Mouse (Mus musculus): ENCODE data around the gene Prf1. TPM values are rescaled to one million over a fixed set of nuclear protein-coding genes. Genes with fewer than 3 reads are reported as not detected.

Prf1 gene
- polyA plus RNA-seq, 1 experiment = not detected

DNA sequence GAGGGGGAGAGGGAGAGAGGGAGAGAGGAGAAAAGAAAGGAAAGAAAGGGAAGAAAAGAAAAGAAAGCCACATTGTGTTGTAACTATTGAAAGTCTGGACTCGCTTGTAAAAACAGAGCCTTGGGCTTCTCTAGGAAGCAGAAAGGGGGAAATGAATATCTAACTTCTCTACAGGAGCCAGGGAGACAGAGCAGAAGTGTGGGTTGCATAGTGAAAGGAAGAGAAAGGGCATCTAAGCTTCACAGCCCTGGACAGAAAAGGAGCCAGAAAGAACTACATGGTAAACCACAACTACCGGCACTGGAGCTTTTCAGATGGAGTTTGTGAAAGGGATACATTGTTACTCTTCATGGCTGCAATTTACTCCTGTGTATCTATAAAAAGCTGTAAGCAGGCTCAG is 7.2 kb upstream of the Prf1 start:
- Histone ChIP-seq H3K79me3 (ENCODE audit: low read depth) (no peaks in the 10 kb centered on the region), H3K79me2 (ENCODE audit: control insufficient read depth, insufficient read depth) (no peaks in the 10 kb centered on the region), H3ac (ENCODE audit: control insufficient read depth, insufficient read length, low read depth) (no peak overlapping the region), H3K4me3 (ENCODE audit: insufficient read depth, poor library complexity, severe bottlenecking) (no peak overlapping the region), H3K27me3 (ENCODE audit: control insufficient read depth, insufficient read depth, insufficient read length) (no peaks in the 10 kb centered on the region), H3K36me3 (ENCODE audit: control insufficient read depth, insufficient read depth) (no peaks in the 10 kb centered on the region)
- TF ChIP-seq MYOG (IDR thresholded peaks at IDR 0.05; ENCODE audit: control insufficient read depth, extremely low read depth, insufficient read length) (no peak), CTCF (IDR thresholded peaks at IDR 0.05; ENCODE audit: control insufficient read depth, insufficient read depth, insufficient read length) (no peak), CEBPB (IDR thresholded peaks at IDR 0.05; ENCODE audit: low read depth) (no peak), MYOD1 (IDR thresholded peaks at IDR 0.05; ENCODE audit: control insufficient read depth, insufficient read length, low read depth) (no peak), FOSL1 (IDR thresholded peaks at IDR 0.05; ENCODE audit: insufficient read depth, low read length, poor library complexity, severe bottlenecking) (no peak), USF1 (IDR thresholded peaks at IDR 0.05; ENCODE audit: low read depth) (no peak), MAX (IDR thresholded peaks at IDR 0.05) (no peak)

DNA sequence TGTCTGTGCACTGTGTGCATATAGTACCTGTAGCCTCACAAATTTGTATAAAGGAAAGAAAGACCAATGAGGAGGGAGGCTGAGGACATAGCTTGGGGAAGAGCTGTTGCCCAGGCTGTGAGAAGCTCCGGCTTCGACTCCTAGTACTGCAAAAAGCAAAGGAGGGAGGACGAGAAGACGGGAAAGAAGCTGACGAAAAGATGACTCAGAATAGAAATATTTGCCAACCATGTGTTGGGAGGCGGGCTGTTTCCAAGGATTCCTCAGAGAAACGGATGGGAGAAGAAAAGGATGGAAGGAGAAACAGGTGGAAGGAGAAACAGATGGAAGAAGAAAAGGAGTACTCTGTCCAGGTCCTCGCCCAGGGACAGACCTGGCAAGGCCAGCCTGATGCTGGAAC is 3.4 kb upstream of the Prf1 start:
- Histone ChIP-seq H3ac (ENCODE audit: control insufficient read depth, insufficient read length, low read depth) (no peak overlapping the region), H3K4me3 (ENCODE audit: insufficient read depth, poor library complexity, severe bottlenecking) (no peak overlapping the region), H3K79me2 (ENCODE audit: control insufficient read depth, insufficient read depth) (no peaks in the 10 kb centered on the region), H3K36me3 (ENCODE audit: control insufficient read depth, insufficient read depth) (no peaks in the 10 kb centered on the region), H3K27me3 (ENCODE audit: control insufficient read depth, insufficient read depth, insufficient read length) (no peaks in the 10 kb centered on the region), H3K79me3 (ENCODE audit: low read depth) (no peaks in the 10 kb centered on the region)
- TF ChIP-seq MAX (IDR thresholded peaks at IDR 0.05) (peak; percentile 42), MYOG (IDR thresholded peaks at IDR 0.05; ENCODE audit: control insufficient read depth, extremely low read depth, insufficient read length) (no peak), CEBPB (IDR thresholded peaks at IDR 0.05; ENCODE audit: low read depth) (no peak)

DNA sequence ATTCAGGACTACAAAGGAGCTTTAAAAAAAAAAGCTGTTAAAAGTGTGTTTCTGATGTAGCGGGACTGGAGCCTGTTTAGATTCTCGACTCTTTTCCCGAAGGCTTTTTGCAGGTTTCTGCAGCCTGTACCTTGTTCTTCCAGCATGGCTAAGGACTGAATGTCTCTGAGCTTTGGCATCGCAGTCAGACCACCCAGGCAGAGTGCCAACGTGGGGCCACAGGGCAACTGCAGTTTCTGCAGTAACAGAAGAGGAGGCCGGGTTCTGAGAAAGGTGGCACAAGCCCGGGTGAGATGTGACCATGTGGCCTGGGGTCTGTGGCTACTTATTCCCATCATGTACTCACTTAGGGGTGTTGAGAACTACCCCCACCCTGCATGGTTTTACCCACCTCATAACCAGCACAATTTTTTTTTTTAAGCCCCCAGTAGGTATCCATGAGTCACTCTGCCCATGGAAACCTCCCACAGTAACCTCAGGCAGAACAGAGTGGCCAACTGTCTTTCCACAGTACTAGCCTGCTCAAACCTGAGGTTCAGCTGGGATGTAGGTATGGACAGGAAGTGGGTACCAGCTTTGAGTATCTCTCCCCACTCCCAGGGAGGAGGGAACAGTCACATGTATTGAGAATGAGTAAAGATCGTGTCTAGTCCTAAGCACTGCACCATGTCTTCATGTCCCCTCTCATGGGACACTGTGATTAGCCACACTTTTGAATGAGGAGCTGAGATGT is 754 bp upstream of the Prf1 start:
- no peak overlapping the region for H3K4me3 ChIP-seq (ENCODE audit: insufficient read depth, poor library complexity, severe bottlenecking)
- no peaks in the 10 kb centered on the region for H3K79me2 ChIP-seq (ENCODE audit: control insufficient read depth, insufficient read depth)
- H3K36me3 ChIP-seq (ENCODE audit: control insufficient read depth, insufficient read depth) = no peaks in the 10 kb centered on the region
- no peak for TF ChIP-seq USF1 (IDR thresholded peaks at IDR 0.05; ENCODE audit: low read depth)
- TF ChIP-seq CEBPB (IDR thresholded peaks at IDR 0.05; ENCODE audit: low read depth) = no peak
- no peak for TF ChIP-seq MYOD1 (IDR thresholded peaks at IDR 0.05; ENCODE audit: control insufficient read depth, insufficient read length, low read depth)
- no peak for TF ChIP-seq FOSL1 (IDR thresholded peaks at IDR 0.05; ENCODE audit: insufficient read depth, low read length, poor library complexity, severe bottlenecking)
- TF ChIP-seq MYOG (IDR thresholded peaks at IDR 0.05; ENCODE audit: control insufficient read depth, extremely low read depth, insufficient read length) = no peak
- TF ChIP-seq MAX (IDR thresholded peaks at IDR 0.05) = no peak
- TF ChIP-seq CTCF (IDR thresholded peaks at IDR 0.05; ENCODE audit: control insufficient read depth, insufficient read depth, insufficient read length) = no peak
- no peaks in the 10 kb centered on the region for H3K27me3 ChIP-seq (ENCODE audit: control insufficient read depth, insufficient read depth, insufficient read length)
- H3ac ChIP-seq (ENCODE audit: control insufficient read depth, insufficient read length, low read depth) = no peak overlapping the region
- H3K79me3 ChIP-seq (ENCODE audit: low read depth) = no peaks in the 10 kb centered on the region

DNA sequence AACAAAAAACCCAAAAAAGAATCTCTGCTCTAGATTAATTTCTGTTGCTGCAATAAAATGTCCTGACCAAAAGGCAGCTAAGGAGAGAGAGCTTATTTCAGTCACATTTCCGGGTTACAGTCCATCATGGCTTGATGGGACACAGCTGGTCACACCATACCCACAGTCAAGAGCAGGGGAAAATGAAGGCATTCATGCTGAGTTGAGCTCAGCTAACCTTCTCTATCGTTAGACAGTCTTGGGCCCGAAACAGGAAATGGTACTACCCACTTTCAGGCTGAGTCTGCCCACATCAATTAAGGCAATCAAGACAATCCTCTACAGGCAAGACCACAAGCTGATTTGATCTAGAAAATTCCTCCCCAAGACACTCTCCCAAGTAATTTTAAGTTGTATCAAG is 3.4 kb downstream of the Prf1 start:
- Histone ChIP-seq H3K36me3 (ENCODE audit: control insufficient read depth, insufficient read depth) (no peaks in the 10 kb centered on the region), H3ac (ENCODE audit: control insufficient read depth, insufficient read length, low read depth) (no peak overlapping the region), H3K79me3 (ENCODE audit: low read depth) (no peaks in the 10 kb centered on the region), H3K79me2 (ENCODE audit: control insufficient read depth, insufficient read depth) (no peaks in the 10 kb centered on the region), H3K4me3 (ENCODE audit: insufficient read depth, poor library complexity, severe bottlenecking) (no peak overlapping the region), H3K27me3 (ENCODE audit: control insufficient read depth, insufficient read depth, insufficient read length) (no peaks in the 10 kb centered on the region)
- TF ChIP-seq MYOD1 (IDR thresholded peaks at IDR 0.05; ENCODE audit: control insufficient read depth, insufficient read length, low read depth) (no peak), MAX (IDR thresholded peaks at IDR 0.05) (no peak), CTCF (IDR thresholded peaks at IDR 0.05; ENCODE audit: control insufficient read depth, insufficient read depth, insufficient read length) (no peak), USF1 (IDR thresholded peaks at IDR 0.05; ENCODE audit: low read depth) (no peak), FOSL1 (IDR thresholded peaks at IDR 0.05; ENCODE audit: insufficient read depth, low read length, poor library complexity, severe bottlenecking) (no peak), MYOG (IDR thresholded peaks at IDR 0.05; ENCODE audit: control insufficient read depth, extremely low read depth, insufficient read length) (no peak), CEBPB (IDR thresholded peaks at IDR 0.05; ENCODE audit: low read depth) (no peak)

DNA sequence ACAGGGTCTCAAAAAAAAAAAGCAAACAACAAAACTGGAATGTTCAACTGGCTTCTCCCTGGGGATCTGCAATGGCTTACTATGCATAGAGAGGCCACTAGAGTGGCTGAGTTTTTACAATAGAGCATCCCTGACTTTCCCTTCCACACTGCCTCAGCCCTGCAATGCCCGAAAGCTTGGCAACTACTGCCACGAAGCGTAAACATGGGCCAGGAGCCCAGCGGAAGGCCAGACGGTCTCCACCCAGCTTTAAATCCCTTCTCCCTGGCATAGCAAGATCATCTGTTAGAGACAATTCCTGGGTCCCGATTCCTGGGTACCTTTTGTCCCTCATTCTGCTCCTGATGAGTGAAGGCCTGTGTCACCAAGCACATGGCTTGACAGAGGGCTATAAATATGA is 6.4 kb downstream of the Prf1 start:
- H3K36me3 ChIP-seq (ENCODE audit: control insufficient read depth, insufficient read depth) = no peaks in the 10 kb centered on the region
- no peaks in the 10 kb centered on the region for H3K79me2 ChIP-seq (ENCODE audit: control insufficient read depth, insufficient read depth)
- no peak overlapping the region for H3ac ChIP-seq (ENCODE audit: control insufficient read depth, insufficient read length, low read depth)
- H3K4me3 ChIP-seq (ENCODE audit: insufficient read depth, poor library complexity, severe bottlenecking) = no peak overlapping the region
- TF ChIP-seq MAX (IDR thresholded peaks at IDR 0.05) (no peak), MYOD1 (IDR thresholded peaks at IDR 0.05; ENCODE audit: control insufficient read depth, insufficient read length, low read depth) (no peak), FOSL1 (IDR thresholded peaks at IDR 0.05; ENCODE audit: insufficient read depth, low read length, poor library complexity, severe bottlenecking) (no peak), CEBPB (IDR thresholded peaks at IDR 0.05; ENCODE audit: low read depth) (no peak), USF1 (IDR thresholded peaks at IDR 0.05; ENCODE audit: low read depth) (no peak), MYOG (IDR thresholded peaks at IDR 0.05; ENCODE audit: control insufficient read depth, extremely low read depth, insufficient read length) (no peak), CTCF (IDR thresholded peaks at IDR 0.05; ENCODE audit: control insufficient read depth, insufficient read depth, insufficient read length) (no peak)
- no peaks in the 10 kb centered on the region for H3K79me3 ChIP-seq (ENCODE audit: low read depth)
- H3K27me3 ChIP-seq (ENCODE audit: control insufficient read depth, insufficient read depth, insufficient read length) = no peaks in the 10 kb centered on the region
